13 mouse cellular contexts compared by ENCODE assay signal in the genomic region with DNA sequence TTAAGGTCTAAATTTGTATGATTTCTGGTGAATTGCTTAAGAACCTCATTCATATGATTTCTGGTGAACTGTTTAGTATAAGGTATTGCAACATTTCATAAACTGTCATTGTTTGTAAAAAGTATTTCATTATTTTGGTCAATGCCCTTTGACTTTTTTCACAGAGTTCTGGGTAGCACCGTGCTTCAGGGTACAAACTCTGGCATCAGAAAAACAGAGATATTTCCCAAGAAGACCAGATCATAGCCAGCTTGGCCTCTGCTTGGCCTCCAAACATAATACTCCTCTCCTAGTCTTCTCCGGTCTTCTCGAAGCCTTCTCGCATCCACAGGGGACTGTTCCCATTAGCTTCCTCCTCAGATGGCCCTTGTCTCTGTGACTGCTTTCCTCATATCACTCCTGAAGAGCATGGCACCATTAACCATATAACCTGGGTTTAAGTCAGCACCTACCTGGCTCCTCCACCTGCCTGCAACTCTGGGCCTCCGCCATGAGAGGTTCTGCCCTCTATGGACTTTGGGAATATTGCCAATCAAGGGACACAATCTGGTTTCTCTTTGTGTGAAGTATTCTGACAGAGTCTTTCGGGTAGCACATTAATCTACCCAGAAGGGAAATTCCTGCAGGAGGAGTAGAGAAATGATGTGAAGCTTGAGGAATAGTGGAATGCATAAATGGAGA.
"Had no signal": no experiment of that assay in that cellular context is flagged by ENCODE, and none has a peak within 500 bp of the region (broad histone marks: within the 10 kb centered on the region; RNA-seq: fewer than 3 reads in every experiment).

No protein-coding gene starts in this region.

- DNase-seq: lung, adult 2 months; lung, postnatal 4 days; right cerebral cortex, adult 18-20 months; right cerebral cortex, postnatal 25 days; thymus, postnatal 4 days had no signal

- H3K27ac ChIP-seq: left cerebral cortex, adult 2 months; limb, embryonic 10.5 days; liver, embryonic 14.5 days; midbrain, embryonic 10.5 days; neural tube, embryonic 15.5 days had no signal

- H3K27me3 ChIP-seq: neural tube, embryonic 15.5 days had no signal

- H3K4me1 ChIP-seq: limb, embryonic 10.5 days; neural tube, embryonic 15.5 days had no signal

- H3K4me3 ChIP-seq: left cerebral cortex, adult 2 months; limb, embryonic 10.5 days; midbrain, embryonic 10.5 days; myocyte; neural tube, embryonic 15.5 days had no signal

- H3K4me2 ChIP-seq: neural tube, embryonic 15.5 days had no signal

- H3K36me3 ChIP-seq: limb, embryonic 10.5 days; midbrain, embryonic 10.5 days; neural tube, embryonic 15.5 days had no signal

- ATAC-seq: intestine, postnatal 0 days; lung, postnatal 0 days had no signal

- H3K9me3 ChIP-seq: limb, embryonic 10.5 days; midbrain, embryonic 10.5 days; neural tube, embryonic 15.5 days had no signal

- H3K9ac ChIP-seq: liver, embryonic 14.5 days; neural tube, embryonic 15.5 days had no signal
